Mouse (Mus musculus) neutrophil, adult 5-6 weeks (primary cell): ENCODE measurements around the gene Leo1. TPM values are rescaled to one million over a fixed set of nuclear protein-coding genes. Genes with fewer than 3 reads are reported as not detected.
"Not testable (repeated sequence)": the region's sequence is repeated elsewhere in the genome, so short reads cannot be mapped to it uniquely, and the experiment has no call there.

Source experiments
- ATAC-seq: fragments of 151-379, 151-347 bp; 2 replicates; pipeline ENCODE4 v1.8.0; 2017; ENCODE audit warnings: mild to moderate bottlenecking, moderate TSS enrichment; ENCODE audit not compliant: insufficient number of reproducible peaks, poor library complexity, low FRiP score, severe bottlenecking; ENCODE audit errors: extremely low read depth
- total RNA-seq: library from RNA; stranded (forward); fragments of 200-1000 nt; gene quantifications from 2 replicates; pipeline ENCODE4 v1.2.3, GENCODE M21; 2017

Gene Leo1
- total RNA-seq, 1 experiment from 2014 or later: 22.9 TPM

GRCm38 (mm10) chr9:75455684-75456083 lies 14.4 kb downstream of the Leo1 start:
- ATAC-seq: no peak

- ATAC-seq: no peak
These were observed 21.8 kb downstream of the Leo1 start for GRCm38 (mm10) chr9:75463050-75463660.

- no peak for ATAC-seq
These were observed 24.5 kb downstream of the Leo1 start for GRCm38 (mm10) chr9:75465856-75466255.

GRCm38 (mm10) chr9:75466641-75467040 lies 25.3 kb downstream of the Leo1 start:
- no peak for ATAC-seq

- ATAC-seq: no peak
These were observed 26.3 kb downstream of the Leo1 start for GRCm38 (mm10) chr9:75467581-75467980.

- no peak for ATAC-seq
These were observed 27.0 kb downstream of the Leo1 start for GRCm38 (mm10) chr9:75468297-75468696.

- ATAC-seq: no peak
These were observed 35.9 kb downstream of the Leo1 start for GRCm38 (mm10) chr9:75477212-75477611.

GRCm38 (mm10) chr9:75479106-75479725 lies 37.9 kb downstream of the Leo1 start:
- no peak for ATAC-seq

GRCm38 (mm10) chr9:75480536-75481075 lies 39.3 kb downstream of the Leo1 start:
- no peak for ATAC-seq

GRCm38 (mm10) chr9:75485231-75485630 lies 43.9 kb downstream of the Leo1 start:
- ATAC-seq: no peak

GRCm38 (mm10) chr9:75488255-75488654 lies 46.9 kb downstream of the Leo1 start:
- ATAC-seq: not testable (repeated sequence)

GRCm38 (mm10) chr9:75494407-75495005 lies 53.2 kb downstream of the Leo1 start:
- ATAC-seq: no peak

- ATAC-seq: no peak
These were observed 54.6 kb downstream of the Leo1 start for GRCm38 (mm10) chr9:75495945-75496344.

- no peak for ATAC-seq
These were observed 57.2 kb downstream of the Leo1 start for GRCm38 (mm10) chr9:75498571-75498970.

GRCm38 (mm10) chr9:75504311-75504710 lies 63.0 kb downstream of the Leo1 start:
- ATAC-seq: no peak

- no peak for ATAC-seq
These were observed 70.1 kb downstream of the Leo1 start for GRCm38 (mm10) chr9:75511236-75511939.

- ATAC-seq: peak; percentile 67
These were observed 74.3 kb downstream of the Leo1 start for GRCm38 (mm10) chr9:75515464-75516113.
